Mouse (Mus musculus): ENCODE results near the gene Ctf2. TPM values are rescaled to one million over a fixed set of nuclear protein-coding genes. Genes with fewer than 3 reads are reported as not detected.
"Not testable (repeated sequence)": the region's sequence is repeated elsewhere in the genome, so short reads cannot be mapped to it uniquely, and the experiment has no call there.

The Ctf2 gene
- 0.27 TPM in 1 of 2 replicates, not detected in the other for polyA plus RNA-seq (2014; fragmentation: Nextera tagmentation; extraction: Ambion mirVana)

- H3K4me3 ChIP-seq (ENCODE audit: low read depth, low read length); H3K36me3 ChIP-seq (ENCODE audit: control insufficient read depth, insufficient read depth, low read length): not testable (repeated sequence)
- no CpG with 5 or more reads among the region's 5 CpGs for WGBS
These were observed at the start of gene Ctf2 for GRCm38 (mm10) chr7:127732066-127732465. Gene Ctf2 (minus strand): TSS chr7:127732166.

DNA sequence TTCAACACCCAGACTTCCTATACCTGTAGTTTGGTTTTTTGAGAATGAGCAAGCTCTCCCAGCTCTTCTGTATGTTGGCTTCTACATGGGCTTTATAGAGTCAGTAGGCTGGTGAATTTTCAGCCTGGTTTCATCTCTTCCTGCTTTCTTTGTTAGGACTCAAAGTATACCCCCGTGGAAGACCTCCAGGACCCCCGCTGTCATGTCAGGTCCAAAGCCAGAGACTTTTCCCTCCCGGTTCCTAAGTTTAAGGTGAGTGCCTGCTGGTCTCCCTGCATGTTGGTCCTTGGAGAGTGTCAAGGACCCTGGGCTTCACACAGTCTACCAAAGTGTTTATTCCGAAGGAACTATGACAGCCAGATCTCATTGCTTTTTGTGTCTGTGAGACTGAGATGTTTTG is 46.4 kb upstream of the Ctf2 start:
- peak overlapping the region; percentile 62 for H3K4me3 ChIP-seq (ENCODE audit: low read depth, low read length)
- H3K4me2 ChIP-seq (ENCODE audit: low read depth, low read length), result peak overlapping the region; percentile 72
- WGBS, result 84% methylated on average over 4 of the region's 4 CpGs

More at GRCm38 (mm10) chr7:127732066-127732465, at the start of gene Ctf2:
- ATAC-seq (ENCODE audit: low read depth); H3K27ac ChIP-seq (ENCODE audit: low read depth, low read length); H3K27me3 ChIP-seq (ENCODE audit: control insufficient read depth, insufficient read depth, low read length); H3K4me2 ChIP-seq (ENCODE audit: low read depth, low read length); H3K9ac ChIP-seq (replicated peaks; ENCODE audit: low read depth, low read length); H3K4me1 ChIP-seq (ENCODE audit: control insufficient read depth, insufficient read depth, low read length); H3K9me3 ChIP-seq (ENCODE audit: control insufficient read depth, low read length): not testable (repeated sequence)

DNA sequence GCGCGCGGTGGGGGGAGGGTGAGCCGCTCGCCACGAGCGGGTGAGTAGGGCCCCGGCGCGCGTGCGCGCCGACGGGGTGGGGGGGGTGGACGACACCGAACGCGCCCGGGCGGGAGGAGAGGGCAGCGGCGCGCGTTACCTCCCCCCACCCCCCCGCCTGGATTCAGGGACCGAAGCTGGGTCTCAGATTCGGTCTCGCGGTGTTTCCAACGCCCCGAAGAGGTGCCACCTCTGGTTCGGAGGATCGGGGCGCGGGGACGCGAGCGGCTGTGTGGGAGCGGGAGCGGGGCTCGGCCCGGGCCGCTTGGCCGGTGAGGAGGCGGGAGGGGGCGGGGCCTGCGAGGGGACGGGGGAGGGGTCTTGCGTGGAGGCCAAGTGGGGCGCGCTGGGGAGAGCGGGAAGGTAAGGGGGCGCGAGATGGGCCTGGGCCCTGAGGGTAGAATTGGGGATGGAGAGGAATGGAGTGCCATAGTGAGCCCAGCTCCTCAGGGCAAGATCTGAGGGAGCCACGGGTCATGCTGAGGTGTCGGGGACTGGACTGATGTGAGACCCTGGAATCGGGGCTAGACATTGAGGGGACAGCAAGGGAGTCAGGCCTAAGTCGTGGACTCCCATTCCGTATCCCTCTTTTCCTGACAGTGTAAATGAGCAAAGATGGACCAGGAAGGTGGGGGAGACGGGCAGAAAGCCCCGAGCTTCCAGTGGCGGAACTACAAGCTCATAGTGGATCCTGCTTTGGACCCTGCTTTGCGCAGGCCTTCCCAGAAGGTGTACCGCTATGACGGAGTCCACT is 45.7 kb upstream of the Ctf2 start:
- Histone ChIP-seq H3K4me3 (ENCODE audit: low read depth, low read length) (peak overlapping the region; percentile 62), H3K4me2 (ENCODE audit: low read depth, low read length) (peak overlapping the region; percentile 72), H3K4me1 (ENCODE audit: control insufficient read depth, insufficient read depth, low read length) (peaks cover 7% of the 10 kb centered on the region), H3K27me3 (ENCODE audit: control insufficient read depth, insufficient read depth, low read length) (no peaks in the 10 kb centered on the region), H3K9ac (replicated peaks; ENCODE audit: low read depth, low read length) (peak overlapping the region; percentile 84), H3K27ac (ENCODE audit: low read depth, low read length) (peak overlapping the region; percentile 96), H3K9me3 (ENCODE audit: control insufficient read depth, low read length) (no peaks in the 10 kb centered on the region), H3K36me3 (ENCODE audit: control insufficient read depth, insufficient read depth, low read length) (peaks cover 22% of the 10 kb centered on the region)
- peak; percentile 49 for ATAC-seq (ENCODE audit: low read depth)
- WGBS, result 5% methylated on average over 41 of the region's 66 CpGs

More for the DNA sequence above, 46.4 kb upstream of the Ctf2 start:
- Histone ChIP-seq H3K4me1 (ENCODE audit: control insufficient read depth, insufficient read depth, low read length) (peaks cover 7% of the 10 kb centered on the region), H3K9me3 (ENCODE audit: control insufficient read depth, low read length) (no peaks in the 10 kb centered on the region), H3K27me3 (ENCODE audit: control insufficient read depth, insufficient read depth, low read length) (no peaks in the 10 kb centered on the region), H3K36me3 (ENCODE audit: control insufficient read depth, insufficient read depth, low read length) (peaks cover 23% of the 10 kb centered on the region), H3K9ac (replicated peaks; ENCODE audit: low read depth, low read length) (peak overlapping the region; percentile 84; the same call in 1 of the 2 replicates), H3K27ac (ENCODE audit: low read depth, low read length) (no peak overlapping the region)
- no peak for ATAC-seq (ENCODE audit: low read depth)

- 0% methylated on average over 62 of the region's 70 CpGs for WGBS
- Histone ChIP-seq H3K27me3 (ENCODE audit: control insufficient read depth, insufficient read depth, low read length) (no peaks in the 10 kb centered on the region), H3K27ac (ENCODE audit: low read depth, low read length) (peak overlapping the region; percentile 96), H3K4me3 (ENCODE audit: low read depth, low read length) (peak overlapping the region; percentile 62), H3K9ac (replicated peaks; ENCODE audit: low read depth, low read length) (peak overlapping the region; percentile 84), H3K9me3 (ENCODE audit: control insufficient read depth, low read length) (no peaks in the 10 kb centered on the region), H3K36me3 (ENCODE audit: control insufficient read depth, insufficient read depth, low read length) (peaks cover 19% of the 10 kb centered on the region), H3K4me2 (ENCODE audit: low read depth, low read length) (peak overlapping the region; percentile 72), H3K4me1 (ENCODE audit: control insufficient read depth, insufficient read depth, low read length) (peaks cover 7% of the 10 kb centered on the region)
- ATAC-seq (ENCODE audit: low read depth), result peak; percentile 91
These were observed 45.0 kb upstream of the Ctf2 start for GRCm38 (mm10) chr7:127776878-127777473.

GRCm38 (mm10) chr7:127776426-127776825 is 44.5 kb upstream of the Ctf2 start, which contains the start of gene Setd1a:
Gene Setd1a (plus strand): TSS chr7:127776670.
- no peaks in the 10 kb centered on the region for H3K27me3 ChIP-seq (ENCODE audit: control insufficient read depth, insufficient read depth, low read length)
- H3K36me3 ChIP-seq (ENCODE audit: control insufficient read depth, insufficient read depth, low read length), result peaks cover 14% of the 10 kb centered on the region
- H3K9ac ChIP-seq (replicated peaks; ENCODE audit: low read depth, low read length), result peak within 1 kb of the TSS; percentile 84
- H3K4me3 ChIP-seq (ENCODE audit: low read depth, low read length), result peak within 1 kb of the TSS; percentile 62
- 0% methylated on average over 23 of the region's 23 CpGs for WGBS
- peaks cover 7% of the 10 kb centered on the region for H3K4me1 ChIP-seq (ENCODE audit: control insufficient read depth, insufficient read depth, low read length)
- ATAC-seq (ENCODE audit: low read depth), result peak; percentile 73
- peak within 1 kb of the TSS; percentile 72 for H3K4me2 ChIP-seq (ENCODE audit: low read depth, low read length)
- no peaks in the 10 kb centered on the region for H3K9me3 ChIP-seq (ENCODE audit: control insufficient read depth, low read length)
- peak within 1 kb of the TSS; percentile 96 for H3K27ac ChIP-seq (ENCODE audit: low read depth, low read length)

- H3K27me3 ChIP-seq (ENCODE audit: control insufficient read depth, insufficient read depth, low read length); ATAC-seq (ENCODE audit: low read depth); H3K4me1 ChIP-seq (ENCODE audit: control insufficient read depth, insufficient read depth, low read length); H3K9me3 ChIP-seq (ENCODE audit: control insufficient read depth, low read length); H3K36me3 ChIP-seq (ENCODE audit: control insufficient read depth, insufficient read depth, low read length): not testable (repeated sequence)
- Histone ChIP-seq H3K27ac (ENCODE audit: low read depth, low read length) (peak overlapping the region; percentile 96), H3K4me3 (ENCODE audit: low read depth, low read length) (peak overlapping the region; percentile 62), H3K4me2 (ENCODE audit: low read depth, low read length) (peak overlapping the region; percentile 72), H3K9ac (replicated peaks; ENCODE audit: low read depth, low read length) (peak overlapping the region; percentile 84)
- 77% methylated on average over 7 of the region's 7 CpGs for whole genome bisulfite sequencing
These were observed 43.9 kb upstream of the Ctf2 start for GRCm38 (mm10) chr7:127775837-127776236.

DNA sequence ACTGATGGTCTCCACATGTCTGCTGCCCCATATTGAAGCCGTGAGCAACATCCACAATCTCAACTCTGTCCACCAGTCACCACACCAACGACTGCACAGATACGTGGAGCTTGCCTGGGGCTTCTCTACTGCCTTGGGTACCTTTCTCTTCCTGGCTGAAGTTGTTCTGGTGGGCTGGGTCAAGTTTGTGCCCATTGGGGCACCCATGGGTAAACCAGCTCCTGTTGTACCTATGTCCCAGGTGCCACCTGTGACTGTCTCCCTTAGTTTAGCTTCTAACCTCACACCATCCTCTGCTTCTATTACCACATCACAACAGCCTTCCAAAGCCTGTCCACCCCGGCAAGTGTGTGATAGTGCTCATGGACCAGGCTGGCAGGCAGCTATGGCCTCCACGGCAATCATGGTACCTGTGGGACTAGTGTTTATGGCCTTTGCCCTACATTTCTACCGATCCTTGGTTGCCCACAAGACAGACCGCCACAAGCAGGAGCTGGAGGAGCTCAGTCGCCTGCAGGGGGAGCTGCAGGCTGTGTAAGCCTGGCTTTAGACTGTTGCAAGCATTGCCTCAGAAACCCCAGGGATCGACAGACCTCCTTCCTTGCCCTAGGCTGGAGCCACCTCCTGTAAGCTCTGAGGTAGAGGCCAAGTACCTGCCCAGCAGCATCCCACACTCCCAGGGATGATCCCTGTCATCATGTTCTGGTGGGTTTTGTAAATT is 41.9 kb upstream of the Ctf2 start:
- Histone ChIP-seq H3K4me2 (ENCODE audit: low read depth, low read length) (no peak overlapping the region), H3K4me1 (ENCODE audit: control insufficient read depth, insufficient read depth, low read length) (peaks cover 15% of the 10 kb centered on the region), H3K36me3 (ENCODE audit: control insufficient read depth, insufficient read depth, low read length) (no peaks in the 10 kb centered on the region), H3K27ac (ENCODE audit: low read depth, low read length) (no peak overlapping the region), H3K9ac (replicated peaks; ENCODE audit: low read depth, low read length) (no peak overlapping the region), H3K27me3 (ENCODE audit: control insufficient read depth, insufficient read depth, low read length) (no peaks in the 10 kb centered on the region), H3K4me3 (ENCODE audit: low read depth, low read length) (no peak overlapping the region), H3K9me3 (ENCODE audit: control insufficient read depth, low read length) (no peaks in the 10 kb centered on the region)
- ATAC-seq (ENCODE audit: low read depth), result no peak
- WGBS, result 40% methylated on average over 9 of the region's 9 CpGs

DNA sequence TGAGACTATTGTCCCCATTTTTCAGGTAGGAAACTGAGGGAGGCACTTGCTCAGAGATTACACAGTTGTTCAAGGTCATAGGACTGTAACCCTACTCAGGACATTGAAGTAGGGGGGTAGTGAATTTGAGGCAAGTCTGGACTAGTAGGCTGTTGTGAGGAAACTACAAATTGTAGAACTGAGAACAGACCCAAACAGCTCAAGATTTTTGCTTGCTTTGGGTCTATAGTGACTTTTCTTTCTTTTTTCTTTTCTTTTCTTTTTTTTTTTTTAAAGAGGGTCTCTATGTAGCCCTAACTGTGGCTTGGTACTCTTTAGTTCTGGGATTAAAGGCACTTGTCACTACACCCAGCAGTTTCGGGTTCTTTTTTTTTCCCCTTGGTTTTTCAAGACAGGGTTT is 40.6 kb upstream of the Ctf2 start:
- Histone ChIP-seq H3K9ac (replicated peaks; ENCODE audit: low read depth, low read length) (no peak overlapping the region), H3K36me3 (ENCODE audit: control insufficient read depth, insufficient read depth, low read length) (peaks cover 6% of the 10 kb centered on the region), H3K27ac (ENCODE audit: low read depth, low read length) (no peak overlapping the region), H3K9me3 (ENCODE audit: control insufficient read depth, low read length) (no peaks in the 10 kb centered on the region), H3K4me1 (ENCODE audit: control insufficient read depth, insufficient read depth, low read length) (peaks cover 8% of the 10 kb centered on the region; the same call in 1 of the 2 replicates), H3K27me3 (ENCODE audit: control insufficient read depth, insufficient read depth, low read length) (no peaks in the 10 kb centered on the region), H3K4me3 (ENCODE audit: low read depth, low read length) (no peak overlapping the region), H3K4me2 (ENCODE audit: low read depth, low read length) (no peak overlapping the region)
- no peak for ATAC-seq (ENCODE audit: low read depth)
- WGBS, result 87% methylated on average over 1 of the region's 1 CpGs
